Mouse (Mus musculus) left cerebral cortex, postnatal 10 days (tissue): ENCODE data around the gene Baiap2l1. TPM values are rescaled to one million over a fixed set of nuclear protein-coding genes. Genes with fewer than 3 reads are reported as not detected.

Source experiments
- DNase-seq, 2 experiments: peaks; one replicate each; pipeline ENCODE4 v3.0.0; 2021 to 2022; ENCODE audit warnings: low spot score in 2 of 2, mixed read lengths in 1 of 2; ENCODE audit errors: extremely low spot score in 1 of 2
- intact Hi-C: fragments of 180-260 bp; cut with DNase I; formaldehyde crosslinking; loops from one replicate; pipeline ENCODE4 v1.15.1; 2025
- total RNA-seq, 2 experiments: library from RNA; stranded (reverse); gene quantifications; 2 replicates each; pipeline ENCODE4 v1.2.3; 2021

The Baiap2l1 gene
- total RNA-seq, 2 experiments from 2014 or later = 0.30 to 0.41 TPM

DNA sequence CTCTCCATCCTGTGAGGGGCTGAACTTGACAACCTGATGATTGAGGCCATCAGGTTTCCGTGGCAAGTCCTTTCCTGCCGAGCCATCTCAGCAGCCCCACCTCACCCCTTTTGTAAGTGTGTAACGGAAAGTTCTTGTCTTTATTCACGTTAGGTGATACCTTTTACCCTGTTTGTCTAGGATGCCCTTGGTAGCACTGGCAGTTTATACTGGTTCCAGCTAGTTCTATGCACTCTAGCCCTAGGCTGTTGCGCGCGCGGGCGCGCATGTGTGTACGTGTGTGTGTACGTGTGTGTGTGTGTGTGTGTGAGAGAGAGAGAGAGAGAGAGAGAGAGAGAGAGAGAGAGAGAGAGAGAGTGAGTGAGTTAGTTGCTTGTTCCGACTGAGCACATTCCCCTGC lies 94.4 kb downstream of the Baiap2l1 start:
- DNase-seq = no peak
- intact Hi-C loops = loop anchor here (10.0 kb wide), 1 partner anchor 471 kb away; no protein-coding TSS in a partner anchor

- intact Hi-C loops = loop anchor here (10.0 kb wide), 1 partner anchor 472 kb away; no protein-coding TSS in a partner anchor
- DNase-seq = no peak
Measured at GRCm38 (mm10) chr5:144263082-144263481, 94.8 kb downstream of the Baiap2l1 start.

DNA sequence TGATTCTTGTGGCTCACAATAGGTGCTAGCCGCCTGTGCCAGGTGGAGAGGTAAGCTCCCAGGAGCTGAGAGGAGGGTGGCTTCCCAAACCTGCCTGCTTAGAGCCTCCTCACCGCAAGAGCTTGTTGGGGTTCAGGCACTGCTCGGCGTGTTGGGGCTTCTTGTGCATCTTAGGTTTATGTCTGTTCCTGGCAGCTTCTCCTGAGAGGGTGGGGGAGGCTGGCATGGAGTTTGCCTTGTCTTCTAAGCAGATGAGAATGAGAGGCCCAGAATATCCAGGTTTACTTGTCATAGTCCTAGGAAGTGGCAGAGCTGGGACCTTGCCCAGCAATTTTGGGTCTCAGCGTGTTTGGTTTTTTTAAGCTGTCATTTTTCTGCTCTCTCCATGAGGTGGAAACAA lies 96.1 kb downstream of the Baiap2l1 start:
- DNase-seq = no peak
- intact Hi-C loops = loop anchor here (10.0 kb wide), 1 partner anchor 473 kb away; no protein-coding TSS in a partner anchor

DNA sequence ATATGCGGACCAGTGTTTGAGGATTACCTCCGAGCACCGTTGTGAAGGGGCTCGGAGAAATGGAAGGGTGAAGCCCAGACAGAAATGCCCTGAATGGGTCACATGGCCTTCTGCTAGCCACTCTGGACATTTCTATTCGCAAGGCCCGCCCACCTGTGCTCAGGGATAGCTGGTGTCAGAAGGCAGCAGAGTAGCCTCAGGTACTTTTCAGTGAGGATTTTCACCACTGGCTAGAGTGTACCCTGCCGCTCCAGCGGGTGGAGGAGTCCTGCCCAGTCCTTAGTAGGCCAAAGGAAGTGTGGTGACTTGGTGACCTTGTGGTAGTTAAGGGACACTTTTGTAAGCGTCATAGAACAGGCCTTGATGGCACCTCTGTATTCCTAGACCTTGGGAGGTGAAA lies 96.6 kb downstream of the Baiap2l1 start:
- intact Hi-C loops = loop anchor here (10.0 kb wide), 1 partner anchor 473 kb away; no protein-coding TSS in a partner anchor
- DNase-seq = no peak

GRCm38 (mm10) chr5:144260464-144260863 lies 97.4 kb downstream of the Baiap2l1 start:
- DNase-seq = no peak
- intact Hi-C loops = loop anchor here (10.0 kb wide), 1 partner anchor 474 kb away; no protein-coding TSS in a partner anchor

DNA sequence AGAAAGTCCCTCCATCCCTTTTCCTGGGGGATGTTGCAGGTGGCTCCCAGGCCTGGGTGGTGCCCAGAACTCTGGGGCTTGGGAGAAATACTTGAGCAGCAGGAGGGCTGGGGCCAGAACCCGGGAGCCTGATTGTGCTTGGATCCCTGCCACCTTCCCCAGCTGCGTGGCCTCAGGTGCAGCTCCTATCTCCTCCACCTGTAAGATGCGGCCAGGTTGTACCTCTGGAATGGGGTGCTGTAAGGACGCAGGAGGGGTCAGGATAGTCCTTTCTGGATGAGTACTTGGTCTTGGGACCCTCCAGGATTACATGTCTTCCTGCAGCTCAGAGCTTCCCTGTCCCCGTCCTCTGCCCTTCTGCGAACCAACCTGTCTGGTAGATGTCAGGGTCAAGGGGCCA lies 98.7 kb downstream of the Baiap2l1 start:
- no peak for DNase-seq
- intact Hi-C loops = loop anchor here (10.0 kb wide), 1 partner anchor 116 kb away; no protein-coding TSS in a partner anchor

DNA sequence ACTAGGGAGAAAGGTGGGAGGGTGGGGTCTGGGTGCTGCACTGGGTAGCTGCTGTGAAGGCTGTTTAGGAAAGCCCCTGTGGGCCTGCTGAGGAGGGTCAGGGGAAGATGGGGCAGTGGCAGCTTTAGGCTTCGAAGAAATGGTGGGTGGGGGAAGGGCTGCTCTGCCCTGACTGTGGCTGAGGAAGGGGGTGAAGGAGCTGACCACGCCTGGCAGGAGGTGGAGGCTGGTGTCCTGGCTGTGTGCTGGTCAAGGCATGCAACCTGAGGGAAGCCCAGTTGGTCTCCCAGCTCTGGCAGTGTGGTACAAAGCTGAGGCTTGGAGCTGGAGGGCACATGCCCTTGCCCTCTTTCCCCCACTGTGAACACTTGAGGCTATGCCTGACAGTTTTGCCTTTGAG lies 99.2 kb downstream of the Baiap2l1 start:
- intact Hi-C loops = loop anchor here (10.0 kb wide), 1 partner anchor 116 kb away; no protein-coding TSS in a partner anchor
- DNase-seq = no peak

DNA sequence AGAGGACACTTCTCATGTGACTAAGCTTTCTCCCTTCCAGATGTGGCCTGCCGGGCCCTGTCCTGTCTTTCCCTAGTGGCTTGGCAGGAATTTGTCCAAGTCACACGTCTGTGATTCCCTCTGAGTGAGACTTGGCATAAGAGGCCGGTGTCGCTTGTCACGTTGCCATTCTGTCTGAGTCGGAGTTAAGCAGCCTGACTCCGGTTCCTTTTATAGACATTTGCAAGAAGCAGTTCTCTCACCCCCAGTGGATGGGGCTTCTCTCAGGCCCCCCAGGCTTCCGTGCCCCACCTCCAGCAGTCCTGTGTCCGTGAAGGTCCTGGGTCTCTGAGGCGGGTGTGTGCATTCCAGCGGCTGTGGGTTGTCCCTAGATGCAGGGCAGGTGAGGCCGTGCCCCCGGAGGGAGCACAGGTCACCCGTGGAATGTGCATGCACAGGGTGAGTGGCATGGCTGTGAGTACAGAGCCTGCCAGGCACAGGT lies 99.7 kb downstream of the Baiap2l1 start:
- intact Hi-C loops = loop anchor here (10.0 kb wide), 1 partner anchor 117 kb away; no protein-coding TSS in a partner anchor
- DNase-seq = no peak

DNA sequence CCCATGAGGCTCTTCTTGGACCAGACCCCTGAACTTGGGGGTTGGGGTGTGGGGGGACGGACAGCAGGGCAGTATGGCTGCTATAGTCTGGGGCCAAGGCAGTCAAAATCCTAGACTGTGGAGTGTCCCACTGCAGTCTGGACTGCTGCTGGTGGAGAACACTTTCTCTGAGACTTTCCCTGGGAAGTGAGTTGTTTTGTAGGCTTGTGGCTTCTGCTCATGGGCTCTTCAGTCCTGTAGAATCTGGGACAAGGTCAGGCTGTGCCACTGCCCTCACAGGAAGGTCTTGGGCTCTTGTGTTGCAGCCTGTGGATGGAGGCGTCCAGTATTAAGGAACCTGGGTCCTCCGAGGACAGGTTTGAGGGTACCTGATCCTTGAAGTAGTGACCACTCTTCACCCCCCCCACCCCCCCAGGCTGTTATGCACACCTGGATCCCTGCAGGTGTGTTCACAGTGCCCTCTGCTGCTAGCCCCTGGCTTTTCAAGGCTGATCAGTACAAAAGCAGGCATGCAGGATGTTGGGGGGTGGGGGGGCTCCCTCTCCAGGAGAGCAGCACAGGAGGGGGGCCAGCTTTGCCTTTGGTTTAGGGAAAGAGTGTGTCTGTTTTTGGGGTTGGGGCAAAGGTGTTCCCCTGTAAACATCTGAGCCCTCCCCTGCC lies 100.3 kb downstream of the Baiap2l1 start:
- intact Hi-C loops = loop anchor here (10.0 kb wide), 1 partner anchor 117 kb away; no protein-coding TSS in a partner anchor
- no peak for DNase-seq

- intact Hi-C loops = loop anchor here (10.0 kb wide), 1 partner anchor 118 kb away; no protein-coding TSS in a partner anchor
- no peak for DNase-seq
Measured at GRCm38 (mm10) chr5:144256888-144257287, 101.0 kb downstream of the Baiap2l1 start.

- intact Hi-C loops = loop anchor here (10.0 kb wide), 1 partner anchor 118 kb away; no protein-coding TSS in a partner anchor
- DNase-seq = no peak
Measured at GRCm38 (mm10) chr5:144256541-144256870, 101.4 kb downstream of the Baiap2l1 start.

GRCm38 (mm10) chr5:144255632-144256540 lies 102.0 kb downstream of the Baiap2l1 start:
- intact Hi-C loops = loop anchor here (10.0 kb wide), 1 partner anchor 119 kb away; no protein-coding TSS in a partner anchor
- peak in 1 of 2 experiments; percentile 65 for DNase-seq

DNA sequence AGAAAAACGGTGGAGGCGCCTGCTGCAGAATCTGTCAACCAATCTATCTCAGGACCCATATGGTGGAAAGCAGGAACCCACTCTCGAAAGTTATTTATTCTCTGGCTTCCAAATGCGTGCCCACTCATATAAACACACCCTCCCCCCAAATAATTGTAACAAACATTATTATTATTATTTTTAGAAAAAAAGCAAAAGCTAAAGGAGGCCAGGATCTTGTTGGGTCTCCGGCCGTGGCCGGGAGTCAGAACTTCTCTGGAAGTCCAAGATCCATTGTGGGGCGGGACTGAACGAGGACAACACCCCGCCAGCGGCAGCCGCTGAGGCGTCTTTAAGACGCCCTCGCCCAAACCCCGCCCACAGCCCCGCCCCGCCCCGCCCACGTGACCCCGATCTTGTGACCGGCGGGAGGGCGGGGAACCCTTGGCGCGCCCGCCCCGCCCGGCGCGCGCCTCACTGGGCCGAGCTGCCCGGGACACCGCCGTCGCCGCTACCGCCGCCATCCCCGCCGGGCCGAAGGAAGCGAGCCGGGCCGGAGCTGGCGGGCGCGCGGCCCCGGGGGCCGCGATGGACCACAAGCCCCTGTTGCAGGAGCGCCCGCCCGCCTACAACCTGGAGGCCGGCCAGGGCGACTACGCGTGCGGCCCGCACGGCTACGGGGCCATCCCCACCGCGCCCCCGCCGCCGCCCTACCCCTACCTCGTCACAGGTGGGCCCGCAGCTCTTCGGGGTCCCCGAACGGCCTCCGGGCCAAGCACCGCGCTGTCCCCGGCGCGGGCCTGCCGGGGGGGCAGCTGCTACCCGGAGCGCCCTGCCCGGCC lies 102.9 kb downstream of the Baiap2l1 start:
- DNase-seq = peak; percentile 62 to 92
- intact Hi-C loops = loop anchor here (10.0 kb wide), 1 partner anchor 120 kb away; no protein-coding TSS in a partner anchor

DNA sequence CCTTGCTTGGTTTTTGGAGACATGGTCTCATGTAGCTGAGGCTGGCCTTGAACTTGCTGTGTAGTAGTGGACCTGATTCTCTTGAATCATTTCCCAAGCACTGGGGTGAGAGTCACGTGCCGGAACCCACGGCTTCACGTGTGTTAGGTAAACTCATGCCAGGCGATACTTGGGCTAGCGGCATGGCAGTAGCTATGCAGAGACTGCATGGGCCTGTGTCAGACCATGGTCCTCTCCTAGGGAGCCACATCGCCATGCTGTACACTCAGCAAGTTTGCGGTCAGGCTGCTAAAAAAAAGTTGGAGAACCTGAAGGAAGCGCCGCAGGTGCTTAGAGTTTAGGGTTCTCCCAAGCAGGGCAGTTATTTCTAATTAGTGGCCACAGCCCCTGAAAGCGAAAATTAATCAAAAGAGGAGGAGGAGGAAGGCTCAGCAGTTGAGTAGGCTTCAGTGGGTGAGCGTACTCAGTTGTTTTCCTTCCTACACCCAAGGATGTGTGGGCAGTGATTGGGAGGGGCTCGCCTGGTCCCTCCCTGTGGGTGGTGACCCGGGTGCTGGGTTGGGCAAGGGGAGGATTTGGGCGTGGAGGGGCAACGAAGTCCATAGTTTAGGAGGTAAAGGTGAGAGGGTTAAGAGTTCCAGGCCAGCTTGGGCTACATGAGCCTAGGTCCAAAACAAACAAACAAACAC lies 103.6 kb downstream of the Baiap2l1 start:
- intact Hi-C loops = loop anchor here (10.0 kb wide), 1 partner anchor 121 kb away; no protein-coding TSS in a partner anchor
- DNase-seq = peak in 1 of 2 experiments; percentile 67

GRCm38 (mm10) chr5:144253212-144253611 lies 104.7 kb downstream of the Baiap2l1 start:
- no peak for DNase-seq
- intact Hi-C loops = loop anchor here (10.0 kb wide), 1 partner anchor 122 kb away; no protein-coding TSS in a partner anchor

GRCm38 (mm10) chr5:144251876-144252577 lies 105.9 kb downstream of the Baiap2l1 start:
- DNase-seq = no peak
- intact Hi-C loops = loop anchor here (10.0 kb wide), 1 partner anchor 123 kb away; no protein-coding TSS in a partner anchor

DNA sequence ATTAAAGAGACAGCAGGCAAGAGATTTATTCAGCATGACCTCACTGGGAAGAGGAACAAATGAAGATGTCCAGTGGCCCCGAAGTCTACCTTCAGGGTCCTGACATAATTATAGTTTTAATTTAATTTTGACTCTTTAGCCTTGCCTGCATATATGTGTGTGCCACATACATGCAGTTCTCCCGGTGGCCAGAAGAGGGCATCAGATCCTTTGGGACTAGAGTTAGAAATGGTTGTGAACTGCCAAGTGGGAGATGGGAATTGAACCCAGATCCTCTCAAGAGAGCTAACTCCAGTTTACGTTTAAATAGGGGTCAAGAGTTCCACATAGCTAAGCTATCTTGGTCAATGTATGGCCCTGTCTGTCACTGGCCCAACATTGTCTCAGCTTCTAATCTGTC lies 108.0 kb downstream of the Baiap2l1 start:
- intact Hi-C loops = loop anchor here (10.0 kb wide), 1 partner anchor 125 kb away; no protein-coding TSS in a partner anchor
- DNase-seq = no peak
